Mouse (Mus musculus) kidney, adult 9 months (tissue): ENCODE data around the gene Rtbdn.

ENCODE experiments used
- DNase-seq: peaks from one replicate; pipeline ENCODE4 v3.0.0; 2022

The Rtbdn gene

DNA sequence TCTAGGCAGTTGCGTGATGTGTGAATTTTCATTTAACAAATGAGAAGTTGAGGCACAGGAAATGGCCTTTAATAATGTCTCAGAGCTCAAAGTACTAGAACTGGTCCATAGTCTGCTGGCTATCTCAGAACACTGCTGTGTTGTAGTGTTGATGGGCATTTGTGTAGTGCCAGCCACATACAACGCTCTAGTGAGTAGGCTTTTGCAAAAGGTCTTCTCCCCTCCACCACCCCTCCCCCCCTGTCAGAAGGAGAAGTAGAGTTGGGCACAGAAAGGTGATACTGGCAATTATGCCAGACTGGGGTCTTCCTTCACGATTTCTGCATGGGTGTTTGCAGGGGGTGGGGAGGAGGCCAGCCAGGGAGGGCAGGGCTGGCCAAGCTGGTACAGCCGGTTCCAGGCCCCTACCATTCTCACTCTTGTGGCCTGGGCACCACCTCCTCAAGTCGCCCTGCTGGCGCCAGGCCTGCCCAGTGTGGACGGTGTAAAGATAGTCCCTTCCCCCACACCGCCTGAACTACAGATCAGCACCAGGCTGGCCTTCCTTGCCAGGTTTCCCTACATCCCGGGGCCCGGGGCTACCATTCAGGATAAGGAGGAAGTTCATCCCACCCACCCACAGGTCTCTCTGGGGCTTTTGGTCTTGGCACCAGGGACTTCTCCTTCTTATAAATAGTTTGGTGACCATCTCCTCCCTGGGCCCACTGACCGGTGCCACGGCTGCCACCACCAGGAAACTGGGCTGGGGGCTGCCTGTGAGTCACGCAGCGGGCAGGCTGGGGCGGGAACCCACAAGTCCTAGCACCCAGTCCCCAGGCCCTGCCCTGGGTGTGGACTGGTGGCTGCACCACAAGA is 35.1 kb downstream of the Rtbdn start:
- peak; percentile 69 for DNase-seq

DNA sequence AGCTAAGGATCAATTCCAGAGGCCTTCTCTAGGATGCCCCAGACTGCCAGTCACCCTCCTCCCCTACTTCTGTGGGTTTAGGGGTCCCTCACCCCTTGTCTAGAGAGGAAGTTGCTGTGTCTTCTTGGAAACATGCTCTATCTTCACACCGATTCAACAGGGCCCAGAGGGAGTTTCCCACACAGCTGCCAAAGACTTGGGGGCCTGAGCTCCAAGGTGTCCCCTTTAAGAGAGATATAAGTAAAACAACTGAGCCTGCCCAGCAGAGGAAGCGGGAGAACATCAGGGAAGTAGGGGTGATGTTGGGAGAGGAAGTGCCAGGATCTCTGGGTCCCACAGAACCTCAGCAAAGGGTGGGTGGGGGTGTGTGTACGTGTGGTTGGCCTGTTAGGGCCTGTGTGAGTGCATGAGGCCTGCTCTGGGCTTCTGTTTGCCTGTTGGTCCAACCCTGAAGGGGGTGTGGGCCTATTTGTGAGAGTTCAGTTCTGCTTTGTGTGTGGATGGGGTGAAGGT is 35.8 kb downstream of the Rtbdn start:
- DNase-seq, result no peak

- DNase-seq, result peak; percentile 78
These were observed 37.7 kb downstream of the Rtbdn start for GRCm38 (mm10) chr8:84984294-84985048.

- no peak for DNase-seq
These were observed 38.4 kb downstream of the Rtbdn start for GRCm38 (mm10) chr8:84985049-84985683.

DNA sequence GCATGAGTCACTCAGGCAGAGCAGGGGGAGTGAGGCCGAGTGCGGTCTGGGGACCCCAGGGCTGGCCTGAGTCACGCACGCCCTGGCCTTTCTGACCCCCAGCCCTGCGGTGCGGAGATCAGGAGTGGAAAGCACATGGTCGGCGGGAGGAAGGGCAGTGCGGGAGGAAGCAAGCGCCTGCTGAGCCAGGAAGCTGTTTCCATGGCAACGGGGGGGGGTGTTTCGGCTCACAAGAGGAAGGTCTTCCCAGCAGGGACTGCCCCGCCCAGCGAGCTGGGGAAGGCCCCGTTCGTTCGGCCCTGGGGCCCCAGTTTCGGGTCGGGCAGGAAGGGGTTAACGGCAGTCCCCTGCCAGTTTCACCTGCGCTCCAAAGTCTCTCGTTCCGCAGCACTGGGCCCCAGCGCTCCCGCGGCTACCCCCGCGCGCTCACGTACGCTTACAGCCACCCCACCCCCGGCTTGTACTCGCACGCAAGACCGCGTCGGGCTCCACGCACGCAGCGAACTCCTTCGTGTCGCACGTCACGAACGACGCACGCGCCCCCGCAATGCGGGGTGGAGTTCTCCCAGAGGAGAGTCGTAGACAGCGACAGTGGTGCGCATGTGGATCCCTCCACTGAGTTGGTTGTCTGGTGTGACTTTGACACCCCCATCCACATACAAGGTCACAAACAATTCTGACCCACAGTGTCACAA is 39.0 kb downstream of the Rtbdn start:
- DNase-seq, result peak; percentile 92

- no peak for DNase-seq
These were observed 39.7 kb downstream of the Rtbdn start for GRCm38 (mm10) chr8:84986379-84986945.

GRCm38 (mm10) chr8:84987388-84987787 is 40.6 kb downstream of the Rtbdn start:
- DNase-seq, result no peak

DNA sequence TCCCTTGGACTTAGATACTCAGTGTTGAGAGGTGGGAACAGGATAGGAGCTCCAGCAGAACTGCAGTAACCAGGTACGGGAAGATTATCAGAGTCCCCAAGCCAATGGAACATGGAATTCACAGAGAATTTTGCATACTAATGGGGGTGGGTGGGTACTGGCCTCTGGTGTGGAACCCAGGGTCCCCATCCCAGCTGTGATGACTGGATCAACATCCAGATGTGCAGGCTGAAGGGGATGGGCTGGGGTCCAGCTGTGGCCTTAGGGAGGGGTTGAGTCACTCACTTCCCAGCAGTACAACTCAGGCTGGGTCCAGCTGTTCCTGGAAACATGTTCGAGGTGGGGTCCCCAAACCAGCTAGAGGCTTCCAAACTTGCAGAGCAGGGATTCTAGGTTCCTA is 41.1 kb downstream of the Rtbdn start:
- no peak for DNase-seq

- peak; percentile 98 for DNase-seq
These were observed 42.5 kb downstream of the Rtbdn start for GRCm38 (mm10) chr8:84989311-84989731.

GRCm38 (mm10) chr8:84989810-84990209 is 43.0 kb downstream of the Rtbdn start:
- DNase-seq, result peak; percentile 96

GRCm38 (mm10) chr8:84990349-84990748 is 43.6 kb downstream of the Rtbdn start, which contains the start of gene Hook2:
Hook2 (plus strand) TSS chr8:84990603.
- peak; percentile 99 for DNase-seq

DNA sequence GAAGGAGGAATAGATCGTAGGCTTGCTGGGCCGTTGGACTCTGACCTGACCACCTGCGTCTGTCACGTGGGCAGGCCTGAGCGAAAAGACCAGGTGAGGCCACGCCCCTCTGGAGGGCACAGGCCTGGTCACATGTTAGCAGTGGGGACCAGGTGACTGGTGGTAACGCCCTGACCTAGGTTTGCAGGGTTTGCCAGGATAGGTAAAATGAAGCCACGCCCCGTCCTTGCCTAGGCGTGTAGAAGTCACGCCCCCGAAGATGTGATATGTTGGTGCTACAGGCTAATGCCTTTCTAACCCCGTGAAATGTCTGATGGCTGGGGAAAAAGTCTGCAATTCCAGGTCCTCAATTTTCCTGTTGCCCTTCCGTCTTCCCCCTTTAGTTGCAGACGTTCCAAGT is 44.0 kb downstream of the Rtbdn start:
- DNase-seq, result peak; percentile 98

DNA sequence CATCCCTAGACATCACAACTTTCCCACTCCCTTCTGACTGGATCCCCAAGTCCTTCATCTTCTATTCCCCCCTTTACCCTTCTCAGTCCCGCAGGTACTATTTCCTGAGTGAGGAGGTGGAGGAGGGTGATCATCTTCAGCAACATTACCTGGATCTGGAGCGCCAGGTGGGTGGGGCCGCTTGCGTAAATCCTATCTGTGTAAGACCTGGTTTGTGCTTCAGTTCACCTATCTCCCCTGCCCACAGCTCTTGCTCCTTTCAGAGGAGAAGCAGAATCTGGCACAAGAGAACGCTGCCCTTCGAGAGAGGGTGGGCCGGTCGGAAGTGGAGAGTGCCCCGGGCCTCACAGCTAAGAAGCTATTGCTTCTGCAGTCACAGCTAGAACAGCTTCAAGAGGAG is 47.6 kb downstream of the Rtbdn start:
- DNase-seq, result no peak

DNA sequence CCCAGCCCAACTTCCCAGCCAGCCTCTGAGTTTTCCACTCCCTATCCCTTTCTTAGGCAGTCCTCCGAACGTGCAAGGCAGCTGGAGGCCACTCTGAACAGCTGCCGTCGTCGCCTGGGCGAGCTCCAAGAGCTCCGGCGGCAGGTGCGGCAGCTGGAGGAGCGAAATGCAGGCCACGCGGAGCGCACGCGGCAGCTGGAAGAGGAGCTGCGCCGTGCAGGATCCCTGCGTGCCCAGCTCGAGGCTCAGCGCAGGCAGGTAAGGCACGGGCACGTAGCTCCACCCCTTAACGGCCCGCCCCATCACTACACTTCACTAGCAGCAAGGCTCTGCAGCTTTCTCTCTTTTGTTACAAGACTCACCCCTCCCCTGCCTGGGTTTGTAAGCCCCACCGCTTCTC is 48.9 kb downstream of the Rtbdn start:
- no peak for DNase-seq

DNA sequence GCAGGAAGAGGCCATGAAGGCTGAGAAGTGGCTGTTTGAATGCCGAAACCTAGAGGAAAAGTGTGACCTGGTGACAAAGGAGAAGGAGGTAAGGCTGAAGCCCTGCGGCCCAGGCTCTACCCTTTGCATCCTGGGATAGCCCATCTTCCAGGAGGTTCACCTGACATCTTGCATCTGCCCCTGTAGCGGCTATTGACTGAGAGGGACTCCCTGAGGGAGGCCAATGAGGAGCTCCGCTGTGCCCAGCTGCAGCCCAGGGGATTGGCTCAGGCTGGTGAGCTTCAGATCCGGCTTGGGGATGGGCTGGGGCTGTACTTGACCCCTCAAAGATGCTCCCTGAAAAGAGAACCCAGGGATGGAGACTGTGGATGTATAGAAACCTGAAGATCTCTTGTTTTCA is 50.2 kb downstream of the Rtbdn start:
- DNase-seq, result no peak

- DNase-seq, result peak; percentile 88
These were observed 51.0 kb downstream of the Rtbdn start for GRCm38 (mm10) chr8:84997649-84998295.
